Mouse (Mus musculus) neural tube, embryonic 15.5 days (tissue): Measurements from ENCODE around the gene Lgals12. TPM values are rescaled to one million over a fixed set of nuclear protein-coding genes. Genes with fewer than 3 reads are reported as not detected.
A peak's percentile ranks its signal among the peaks of the same experiment; 100 is the strongest.

Experiments
- ATAC-seq: fragments of 200-750 bp; cut with Nextera tagmentation; 2 replicates; pipeline ENCODE4 v1.8.0; 2017; ENCODE audit warnings: mild to moderate bottlenecking, moderate TSS enrichment, moderate library complexity; ENCODE audit not compliant: low FRiP score
- H3K27ac ChIP-seq: fragments of 300-500 bp; sonication (generic); replicated peaks from 2 replicates; pipeline ENCODE4 v1.5.1; 2015; ENCODE audit warnings: mild to moderate bottlenecking, inconsistent platforms
- H3K27me3 ChIP-seq: fragments of 300-500 bp; sonication (generic); replicated peaks from 2 replicates; pipeline ENCODE4 v1.6.1; 2015; ENCODE audit warnings: inconsistent platforms
- H3K36me3 ChIP-seq: fragments of 300-500 bp; sonication (generic); 2 replicates; pipeline ENCODE4 v1.6.1; 2015; ENCODE audit warnings: inconsistent platforms
- H3K4me1 ChIP-seq: fragments of 300-500 bp; sonication (generic); 2 replicates; pipeline ENCODE4 v1.6.1; 2015; ENCODE audit warnings: inconsistent platforms
- H3K4me2 ChIP-seq: fragments of 300-500 bp; sonication (generic); 2 replicates; pipeline ENCODE4 v1.6.1; 2015; ENCODE audit warnings: inconsistent platforms, mild to moderate bottlenecking, moderate library complexity
- H3K4me3 ChIP-seq: fragments of 300-500 bp; sonication (generic); replicated peaks from 2 replicates; pipeline ENCODE4 v1.5.1; 2015; ENCODE audit warnings: mild to moderate bottlenecking, inconsistent platforms
- H3K9ac ChIP-seq: fragments of 300-500 bp; sonication (generic); replicated peaks from 2 replicates; pipeline ENCODE4 v1.6.1; 2015; ENCODE audit warnings: mild to moderate bottlenecking, inconsistent platforms
- H3K9me3 ChIP-seq: fragments of 300-500 bp; sonication (generic); replicated peaks from 2 replicates; pipeline ENCODE4 v1.6.1; 2016; ENCODE audit warnings: inconsistent platforms
- WGBS: fragments of 180-500 bp; shearing (Covaris S2); methylation state at CpG from one replicate; pipeline ENCODE4 v1.1.7; 2015; ENCODE audit warnings: mixed read lengths; 5-methylcytosine and 5-hydroxymethylcytosine counted together
- polyA plus RNA-seq: library from polyadenylated mRNA; unstranded; fragments of >200 nt; fragmentation: Nextera tagmentation; extraction: Ambion mirVana; gene quantifications from 2 replicates; pipeline ENCODE4 v1.2.1, GENCODE M21; 2015

Lgals12 gene
- polyA plus RNA-seq, 1 experiment from 2014 or later = 0.15 TPM

GRCm38 (mm10) chr19:7605930-7606783 lies 836 bp downstream of the Lgals12 start:
- H3K27me3 ChIP-seq = peaks cover 11% of the 10 kb centered on the region; the same call in 1 of the 2 replicates
- no peaks in the 10 kb centered on the region for H3K9me3 ChIP-seq
- H3K27ac ChIP-seq = 0 out of 2 replicates have a peak overlapping the region, but pooled peaks have one; percentile 5
- H3K36me3 ChIP-seq = no peaks in the 10 kb centered on the region
- ATAC-seq = peak; percentile 75
- peak overlapping the region; percentile 35 for H3K4me3 ChIP-seq
- WGBS = 6% methylated on average over 15 of the region's 15 CpGs
- peak overlapping the region; percentile 83 for H3K4me2 ChIP-seq
- H3K9ac ChIP-seq = peak overlapping the region; percentile 31
- peaks cover 20% of the 10 kb centered on the region for H3K4me1 ChIP-seq

- no peak overlapping the region for H3K4me3 ChIP-seq
- H3K9ac ChIP-seq = no peak overlapping the region
- no peak for ATAC-seq
- H3K4me2 ChIP-seq = no peak overlapping the region
- no peaks in the 10 kb centered on the region for H3K36me3 ChIP-seq
- H3K27me3 ChIP-seq = peaks cover 3% of the 10 kb centered on the region; the same call in 1 of the 2 replicates
- H3K9me3 ChIP-seq = no peaks in the 10 kb centered on the region
- peaks cover 25% of the 10 kb centered on the region for H3K4me1 ChIP-seq
- no peak overlapping the region for H3K27ac ChIP-seq
These were observed 2.0 kb downstream of the Lgals12 start for GRCm38 (mm10) chr19:7605013-7605412.

DNA sequence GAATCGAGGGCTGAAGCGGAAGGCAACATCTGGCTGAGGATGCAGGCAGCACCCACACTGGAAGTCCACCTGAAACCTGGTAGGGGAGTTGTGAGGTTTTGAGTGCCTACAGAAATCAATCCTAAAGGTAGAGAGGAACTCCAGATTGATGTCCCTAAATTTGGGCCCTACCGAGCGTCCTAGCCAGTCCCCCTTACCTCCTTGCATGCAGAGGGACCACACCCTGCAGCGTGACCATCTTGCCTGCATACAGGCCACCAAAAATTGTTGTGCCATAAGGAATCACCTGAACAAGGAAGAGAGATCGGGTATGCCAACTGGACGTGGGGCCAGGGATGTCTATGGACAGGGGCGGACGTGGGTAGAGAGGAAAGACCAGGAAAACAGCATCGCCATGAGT lies 2.9 kb downstream of the Lgals12 start:
- Histone ChIP-seq H3K36me3 (no peaks in the 10 kb centered on the region), H3K9me3 (no peaks in the 10 kb centered on the region), H3K27ac (no peak overlapping the region), H3K4me1 (peaks cover 25% of the 10 kb centered on the region), H3K4me3 (no peak overlapping the region), H3K27me3 (no peaks in the 10 kb centered on the region; the same call in 1 of the 2 replicates), H3K9ac (no peak overlapping the region), H3K4me2 (no peak overlapping the region)
- WGBS = 96% methylated on average over 10 of the region's 10 CpGs
- ATAC-seq = no peak

DNA sequence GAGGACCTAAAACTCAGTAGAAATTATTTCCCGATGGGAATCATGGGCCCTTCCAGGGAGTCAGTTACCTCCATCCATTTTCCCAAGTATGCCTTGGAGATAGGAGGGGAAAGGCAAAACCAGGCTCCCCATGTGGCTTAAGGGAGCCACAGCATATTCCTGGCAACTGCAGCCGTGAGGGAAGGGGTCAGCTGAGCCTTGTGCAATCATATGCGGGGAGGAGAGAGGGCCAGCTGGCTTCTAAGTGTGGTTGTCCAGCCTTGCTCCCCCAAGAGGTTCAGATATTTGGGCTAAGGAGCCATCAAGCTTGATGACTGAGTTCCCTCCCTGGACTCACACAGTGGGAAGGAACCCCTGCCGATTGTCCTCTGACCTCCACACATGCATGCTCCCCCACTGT lies 5.4 kb downstream of the Lgals12 start:
- 82% methylated on average over 4 of the region's 4 CpGs for WGBS
- H3K4me2 ChIP-seq = no peak overlapping the region
- H3K4me3 ChIP-seq = no peak overlapping the region
- H3K9me3 ChIP-seq = no peaks in the 10 kb centered on the region
- no peaks in the 10 kb centered on the region for H3K27me3 ChIP-seq
- no peak for ATAC-seq
- H3K36me3 ChIP-seq = no peaks in the 10 kb centered on the region
- H3K9ac ChIP-seq = no peak overlapping the region
- H3K4me1 ChIP-seq = peaks cover 17% of the 10 kb centered on the region
- H3K27ac ChIP-seq = no peak overlapping the region

- Histone ChIP-seq H3K36me3 (no peaks in the 10 kb centered on the region), H3K9ac (no peak overlapping the region), H3K27me3 (no peaks in the 10 kb centered on the region; the same call in 1 of the 2 replicates), H3K4me1 (0 out of 2 replicates have a peak, but pooled peaks cover 5% of the 10 kb centered on the region), H3K4me3 (no peak overlapping the region), H3K27ac (no peak overlapping the region), H3K9me3 (no peaks in the 10 kb centered on the region), H3K4me2 (no peak overlapping the region)
- WGBS = 79% methylated on average over 4 of the region's 4 CpGs
- no peak for ATAC-seq
These were observed 8.5 kb downstream of the Lgals12 start for GRCm38 (mm10) chr19:7598481-7598880.

- ATAC-seq = peak; percentile 38; the same call in 1 of the 2 replicates
- Histone ChIP-seq H3K4me1 (no peaks in the 10 kb centered on the region), H3K4me3 (no peak overlapping the region), H3K27me3 (no peaks in the 10 kb centered on the region; the same call in 1 of the 2 replicates), H3K9me3 (no peaks in the 10 kb centered on the region), H3K4me2 (no peak overlapping the region), H3K36me3 (no peaks in the 10 kb centered on the region), H3K9ac (no peak overlapping the region), H3K27ac (no peak overlapping the region)
- WGBS = 32% methylated on average over 2 of the region's 2 CpGs
These were observed 11.5 kb downstream of the Lgals12 start for GRCm38 (mm10) chr19:7595534-7595933.

GRCm38 (mm10) chr19:7592018-7592417 lies 15.0 kb downstream of the Lgals12 start:
- no peak for ATAC-seq
- Histone ChIP-seq H3K27ac (no peak overlapping the region), H3K9ac (no peak overlapping the region), H3K4me2 (no peak overlapping the region), H3K36me3 (no peaks in the 10 kb centered on the region), H3K4me3 (no peak overlapping the region), H3K27me3 (no peaks in the 10 kb centered on the region; the same call in 1 of the 2 replicates), H3K9me3 (no peaks in the 10 kb centered on the region), H3K4me1 (no peaks in the 10 kb centered on the region)
- WGBS = 66% methylated on average over 3 of the region's 3 CpGs

- H3K27me3 ChIP-seq = no peaks in the 10 kb centered on the region; the same call in 1 of the 2 replicates
- no peaks in the 10 kb centered on the region for H3K4me1 ChIP-seq
- no peaks in the 10 kb centered on the region for H3K9me3 ChIP-seq
- H3K36me3 ChIP-seq = no peaks in the 10 kb centered on the region
- no peak for ATAC-seq
- no peak overlapping the region for H3K27ac ChIP-seq
- H3K4me2 ChIP-seq = no peak overlapping the region
- no peak overlapping the region for H3K4me3 ChIP-seq
- H3K9ac ChIP-seq = no peak overlapping the region
These were observed 16.2 kb downstream of the Lgals12 start for GRCm38 (mm10) chr19:7590795-7591194.

- no peaks in the 10 kb centered on the region for H3K4me1 ChIP-seq
- WGBS = 92% methylated on average over 6 of the region's 6 CpGs
- no peak overlapping the region for H3K4me3 ChIP-seq
- no peak overlapping the region for H3K27ac ChIP-seq
- H3K9ac ChIP-seq = no peak overlapping the region
- H3K27me3 ChIP-seq = no peaks in the 10 kb centered on the region
- no peak for ATAC-seq
- no peaks in the 10 kb centered on the region for H3K36me3 ChIP-seq
- H3K4me2 ChIP-seq = no peak overlapping the region
- no peaks in the 10 kb centered on the region for H3K9me3 ChIP-seq
These were observed 21.2 kb downstream of the Lgals12 start for GRCm38 (mm10) chr19:7585764-7586163.

- H3K9me3 ChIP-seq = no peaks in the 10 kb centered on the region
- H3K9ac ChIP-seq = no peak overlapping the region
- H3K36me3 ChIP-seq = no peaks in the 10 kb centered on the region
- no peak overlapping the region for H3K4me3 ChIP-seq
- 92% methylated on average over 8 of the region's 8 CpGs for WGBS
- no peaks in the 10 kb centered on the region for H3K4me1 ChIP-seq
- no peaks in the 10 kb centered on the region for H3K27me3 ChIP-seq
- no peak overlapping the region for H3K27ac ChIP-seq
- H3K4me2 ChIP-seq = no peak overlapping the region
- no peak for ATAC-seq
These were observed 21.7 kb downstream of the Lgals12 start for GRCm38 (mm10) chr19:7585279-7585678.

DNA sequence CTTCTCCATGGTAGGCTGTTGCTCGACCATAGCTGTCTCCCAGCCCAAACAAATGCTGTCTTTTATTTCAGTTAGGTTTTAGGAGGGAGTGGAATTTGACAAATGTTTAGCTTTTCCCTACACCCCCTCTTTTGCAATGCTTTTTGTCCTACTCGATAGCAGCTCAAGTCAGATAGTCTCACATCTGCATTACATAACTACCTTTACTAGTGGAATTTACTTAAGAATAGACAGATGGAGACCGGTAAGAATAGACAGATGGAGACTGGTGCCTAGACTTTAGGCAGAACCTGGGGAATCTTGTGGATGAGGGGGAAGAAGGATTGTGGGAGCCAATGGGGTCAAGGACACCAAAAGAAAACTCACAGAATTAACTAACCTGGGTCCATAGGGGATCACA lies 23.4 kb downstream of the Lgals12 start:
- 87% methylated on average over 3 of the region's 3 CpGs for WGBS
- no peaks in the 10 kb centered on the region for H3K36me3 ChIP-seq
- no peaks in the 10 kb centered on the region for H3K4me1 ChIP-seq
- H3K27ac ChIP-seq = no peak overlapping the region
- no peak overlapping the region for H3K4me3 ChIP-seq
- no peak overlapping the region for H3K4me2 ChIP-seq
- H3K9me3 ChIP-seq = no peaks in the 10 kb centered on the region
- no peak for ATAC-seq
- H3K27me3 ChIP-seq = no peaks in the 10 kb centered on the region
- H3K9ac ChIP-seq = no peak overlapping the region

GRCm38 (mm10) chr19:7583101-7583500 lies 23.9 kb downstream of the Lgals12 start:
- no peaks in the 10 kb centered on the region for H3K36me3 ChIP-seq
- no peak overlapping the region for H3K4me3 ChIP-seq
- H3K9me3 ChIP-seq = no peaks in the 10 kb centered on the region
- H3K27me3 ChIP-seq = no peaks in the 10 kb centered on the region
- no peaks in the 10 kb centered on the region for H3K4me1 ChIP-seq
- H3K9ac ChIP-seq = no peak overlapping the region
- 63% methylated on average over 7 of the region's 7 CpGs for WGBS
- no peak for ATAC-seq
- no peak overlapping the region for H3K4me2 ChIP-seq
- no peak overlapping the region for H3K27ac ChIP-seq
